Mouse (Mus musculus): ENCODE measurements around the gene Klhl10. TPM values are rescaled to one million over a fixed set of nuclear protein-coding genes. Genes with fewer than 3 reads are reported as not detected.

The Klhl10 gene
- polyA plus RNA-seq, 2 experiments: 0.74 to 2.5 TPM

DNA sequence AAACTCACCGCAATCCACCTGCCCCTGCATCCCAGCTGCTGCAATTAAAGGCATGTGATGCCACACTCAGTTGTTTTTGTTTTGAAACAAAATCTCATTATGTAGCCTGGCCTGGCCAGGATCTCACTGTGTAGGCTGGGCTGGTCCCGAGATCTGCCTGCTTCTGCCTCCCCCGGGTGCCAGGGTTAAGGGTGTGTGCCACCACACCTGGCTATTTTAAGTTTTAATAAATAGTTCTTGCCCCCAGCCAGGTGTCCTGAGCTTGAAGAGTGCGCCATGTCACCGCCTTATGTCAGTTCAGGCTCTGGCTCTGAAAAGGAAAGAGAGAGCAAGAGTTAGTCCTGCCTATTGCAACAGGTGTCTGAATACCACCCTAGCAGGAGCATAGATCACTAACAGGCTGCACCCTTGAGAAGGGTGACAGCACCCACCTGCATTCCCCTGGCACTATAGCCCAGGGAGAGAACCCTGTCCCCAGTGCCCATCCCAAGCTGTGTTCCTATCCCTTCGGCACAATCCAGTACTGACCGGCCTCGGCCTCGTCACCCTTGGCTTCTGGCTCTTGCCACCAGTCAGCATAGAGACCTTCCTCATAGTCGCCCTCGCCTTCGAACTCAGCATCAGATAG, 32.8 kb upstream of the Klhl10 start:
- H3K4me2 ChIP-seq (replicated peaks; ENCODE audit: low read depth, low read length, severe bottlenecking): no peak overlapping the region
- WGBS: 91% methylated on average over 12 of the region's 12 CpGs
- no peak for ATAC-seq (ENCODE audit: low FRiP score, low read depth)
- H3K36me3 ChIP-seq (ENCODE audit: control insufficient read depth, insufficient read depth, low read length): peaks cover 52% of the 10 kb centered on the region
- H3K4me1 ChIP-seq (ENCODE audit: control insufficient read depth, insufficient read depth, low read length): peaks cover 22% of the 10 kb centered on the region
- H3K27me3 ChIP-seq (ENCODE audit: control insufficient read depth, insufficient read depth, low read length): no peaks in the 10 kb centered on the region
- no peak for DNase-seq (ENCODE audit: low spot score)
- no peak overlapping the region for H3K4me3 ChIP-seq (replicated peaks; ENCODE audit: low read length)
- H3K27ac ChIP-seq (replicated peaks; ENCODE audit: low read depth, low read length): no peak overlapping the region
- TF ChIP-seq POLR2A (IDR thresholded peaks at IDR 0.05; ENCODE audit: borderline replicate concordance, extremely low read depth, insufficient read depth, insufficient read length): no peak
- no peaks in the 10 kb centered on the region for H3K9me3 ChIP-seq (ENCODE audit: control insufficient read depth, low read length)
- no peak overlapping the region for H3K9ac ChIP-seq (ENCODE audit: low read depth, low read length, severe bottlenecking)

DNA sequence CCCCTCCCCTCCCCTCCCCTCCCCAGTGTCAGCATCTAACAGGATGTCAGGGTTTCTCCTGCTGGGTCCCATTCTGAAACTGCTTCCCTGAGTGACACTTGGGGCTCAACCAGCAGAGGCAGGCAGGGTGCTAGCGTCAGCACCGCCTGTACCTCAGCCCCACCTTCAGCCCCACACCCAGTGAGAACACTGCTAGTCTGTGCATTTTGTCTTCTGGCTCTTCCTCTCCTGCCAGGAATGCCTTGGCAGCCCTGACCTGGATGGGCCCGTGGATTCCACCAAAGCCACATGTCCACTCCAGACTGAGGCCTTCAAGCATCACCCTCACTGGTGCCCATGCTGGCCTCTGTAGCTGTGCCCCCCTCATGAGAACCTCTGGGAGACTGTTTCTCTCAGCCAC, 32.0 kb upstream of the Klhl10 start:
- Histone ChIP-seq H3K27me3 (ENCODE audit: control insufficient read depth, insufficient read depth, low read length) (no peaks in the 10 kb centered on the region), H3K9ac (ENCODE audit: low read depth, low read length, severe bottlenecking) (no peak overlapping the region), H3K27ac (replicated peaks; ENCODE audit: low read depth, low read length) (no peak overlapping the region), H3K4me2 (replicated peaks; ENCODE audit: low read depth, low read length, severe bottlenecking) (no peak overlapping the region), H3K9me3 (ENCODE audit: control insufficient read depth, low read length) (no peaks in the 10 kb centered on the region), H3K4me1 (ENCODE audit: control insufficient read depth, insufficient read depth, low read length) (peaks cover 22% of the 10 kb centered on the region), H3K36me3 (ENCODE audit: control insufficient read depth, insufficient read depth, low read length) (peaks cover 52% of the 10 kb centered on the region), H3K4me3 (replicated peaks; ENCODE audit: low read length) (no peak overlapping the region)
- 71% methylated on average over 3 of the region's 3 CpGs for WGBS
- no peak for TF ChIP-seq POLR2A (IDR thresholded peaks at IDR 0.05; ENCODE audit: borderline replicate concordance, extremely low read depth, insufficient read depth, insufficient read length)
- DNase-seq (ENCODE audit: low spot score): no peak
- no peak for ATAC-seq (ENCODE audit: low FRiP score, low read depth)

DNA sequence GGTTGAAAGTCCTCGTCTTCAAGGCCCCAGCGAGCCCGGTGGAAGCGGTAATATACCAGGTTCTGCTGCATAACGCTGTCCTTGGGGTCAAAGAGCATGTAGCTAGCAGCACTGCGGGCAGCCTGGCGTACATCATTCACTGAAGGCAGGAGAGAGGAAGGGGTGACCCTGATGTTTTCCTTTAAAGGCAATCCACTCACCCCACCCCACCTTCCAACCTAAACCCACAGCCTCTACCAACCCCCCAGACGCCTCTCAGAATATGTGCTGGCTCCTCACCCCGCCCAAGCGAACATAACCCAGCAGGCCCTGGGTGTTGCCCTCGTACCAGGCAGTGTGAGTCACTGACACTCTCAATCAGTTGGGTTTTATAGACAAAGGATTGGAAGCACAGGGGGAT, 30.0 kb upstream of the Klhl10 start:
- peak overlapping the region; percentile 77; the same call in 1 of the 2 replicates for H3K4me3 ChIP-seq (replicated peaks; ENCODE audit: low read length)
- no peaks in the 10 kb centered on the region for H3K27me3 ChIP-seq (ENCODE audit: control insufficient read depth, insufficient read depth, low read length)
- H3K36me3 ChIP-seq (ENCODE audit: control insufficient read depth, insufficient read depth, low read length): peaks cover 52% of the 10 kb centered on the region
- WGBS: 80% methylated on average over 11 of the region's 11 CpGs
- H3K4me2 ChIP-seq (replicated peaks; ENCODE audit: low read depth, low read length, severe bottlenecking): peak overlapping the region; percentile 81; the same call in 1 of the 2 replicates
- no peak for DNase-seq (ENCODE audit: low spot score)
- H3K27ac ChIP-seq (replicated peaks; ENCODE audit: low read depth, low read length): no peak overlapping the region
- H3K4me1 ChIP-seq (ENCODE audit: control insufficient read depth, insufficient read depth, low read length): peaks cover 24% of the 10 kb centered on the region
- TF ChIP-seq POLR2A (IDR thresholded peaks at IDR 0.05; ENCODE audit: borderline replicate concordance, extremely low read depth, insufficient read depth, insufficient read length): no peak
- peak overlapping the region; percentile 85 for H3K9ac ChIP-seq (ENCODE audit: low read depth, low read length, severe bottlenecking)
- no peak for ATAC-seq (ENCODE audit: low FRiP score, low read depth)
- H3K9me3 ChIP-seq (ENCODE audit: control insufficient read depth, low read length): no peaks in the 10 kb centered on the region

DNA sequence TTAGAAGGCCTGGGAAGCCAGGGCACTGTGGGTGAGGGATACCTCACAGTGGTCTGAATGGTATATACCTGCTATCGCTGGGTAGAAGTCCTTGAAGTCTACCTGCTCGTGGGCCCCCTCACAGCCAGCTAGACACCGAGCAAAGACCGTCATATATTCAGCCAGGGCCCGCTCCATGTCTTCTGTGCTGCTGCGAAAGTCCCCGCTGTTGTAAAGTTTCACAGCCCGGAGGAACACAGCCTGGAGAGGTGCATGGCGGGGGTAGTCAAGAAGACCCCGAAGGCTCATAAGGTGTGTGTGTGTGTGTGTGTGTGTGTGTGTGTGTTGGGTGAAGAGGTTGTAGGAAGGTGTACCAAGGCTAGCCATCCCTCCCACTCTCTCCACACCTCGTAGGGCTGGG, 28.2 kb upstream of the Klhl10 start:
- H3K4me3 ChIP-seq (replicated peaks; ENCODE audit: low read length): peak overlapping the region; percentile 77
- WGBS: 52% methylated on average over 11 of the region's 11 CpGs
- no peaks in the 10 kb centered on the region for H3K9me3 ChIP-seq (ENCODE audit: control insufficient read depth, low read length)
- DNase-seq (ENCODE audit: low spot score) (no peak), ATAC-seq (ENCODE audit: low FRiP score, low read depth) (no peak)
- H3K27me3 ChIP-seq (ENCODE audit: control insufficient read depth, insufficient read depth, low read length): no peaks in the 10 kb centered on the region
- peak overlapping the region; percentile 95 for H3K27ac ChIP-seq (replicated peaks; ENCODE audit: low read depth, low read length)
- no peak for TF ChIP-seq POLR2A (IDR thresholded peaks at IDR 0.05; ENCODE audit: borderline replicate concordance, extremely low read depth, insufficient read depth, insufficient read length)
- peaks cover 39% of the 10 kb centered on the region for H3K36me3 ChIP-seq (ENCODE audit: control insufficient read depth, insufficient read depth, low read length)
- peak overlapping the region; percentile 85 for H3K9ac ChIP-seq (ENCODE audit: low read depth, low read length, severe bottlenecking)
- H3K4me2 ChIP-seq (replicated peaks; ENCODE audit: low read depth, low read length, severe bottlenecking): peak overlapping the region; percentile 81
- peaks cover 32% of the 10 kb centered on the region for H3K4me1 ChIP-seq (ENCODE audit: control insufficient read depth, insufficient read depth, low read length)

DNA sequence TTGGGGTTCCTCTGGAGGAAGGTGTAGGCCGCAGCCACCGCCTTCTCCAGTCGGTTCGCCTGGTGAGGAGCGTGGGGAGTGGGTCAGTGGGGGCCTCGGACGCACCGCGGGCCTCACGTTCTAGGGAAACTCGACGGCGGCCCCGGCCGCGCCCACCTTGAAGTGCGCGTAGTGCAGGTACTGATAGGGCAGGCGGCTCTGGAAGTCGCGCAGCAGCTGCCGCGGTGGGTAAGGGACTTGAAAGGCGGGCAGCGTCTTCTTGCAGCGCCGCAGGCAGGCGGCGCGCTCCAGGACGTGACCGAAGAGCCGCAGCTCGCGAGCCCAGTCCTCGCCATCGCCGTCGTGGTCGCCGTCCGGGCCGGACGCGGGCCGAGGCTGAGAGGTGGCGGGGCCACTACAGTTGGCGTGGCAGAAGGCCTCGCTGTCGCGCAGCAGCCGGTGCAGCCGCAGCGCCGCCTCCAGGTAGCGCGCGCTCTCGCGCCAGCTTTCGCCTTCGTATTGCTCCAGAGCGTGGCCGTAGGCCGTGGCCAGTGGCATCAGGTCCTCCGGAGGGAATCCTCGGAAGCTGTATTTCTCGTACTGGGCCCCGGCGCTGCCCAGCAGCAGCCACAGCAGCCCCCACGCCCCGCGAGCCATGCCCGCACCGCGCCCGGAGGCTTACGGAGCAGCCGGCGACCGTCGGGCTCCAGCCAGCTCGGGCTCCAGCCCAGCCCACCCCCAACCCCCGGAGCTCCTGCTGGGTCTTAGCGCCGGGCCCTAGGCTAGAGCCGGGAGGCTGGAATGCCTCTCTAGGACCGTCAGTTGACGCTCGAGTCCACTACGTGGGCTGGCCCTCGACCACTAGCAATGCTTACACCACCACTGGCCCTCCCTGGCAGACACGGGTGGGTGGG, 27.4 kb upstream of the Klhl10 start, which contains the start of gene P3h4:
Gene P3h4, minus strand, starts transcription at position 816 of the 893 bp plus-strand sequence.
- DNase-seq (ENCODE audit: low spot score) (peak; percentile 95), ATAC-seq (ENCODE audit: low FRiP score, low read depth) (peak; percentile 94)
- no peak for TF ChIP-seq POLR2A (IDR thresholded peaks at IDR 0.05; ENCODE audit: borderline replicate concordance, extremely low read depth, insufficient read depth, insufficient read length)
- Histone ChIP-seq H3K27ac (replicated peaks; ENCODE audit: low read depth, low read length) (peak within 1 kb of the TSS; percentile 95), H3K36me3 (ENCODE audit: control insufficient read depth, insufficient read depth, low read length) (peaks cover 37% of the 10 kb centered on the region), H3K9ac (ENCODE audit: low read depth, low read length, severe bottlenecking) (peak within 1 kb of the TSS; percentile 85), H3K4me3 (replicated peaks; ENCODE audit: low read length) (peak within 1 kb of the TSS; percentile 77), H3K4me1 (ENCODE audit: control insufficient read depth, insufficient read depth, low read length) (peaks cover 32% of the 10 kb centered on the region), H3K9me3 (ENCODE audit: control insufficient read depth, low read length) (no peaks in the 10 kb centered on the region), H3K4me2 (replicated peaks; ENCODE audit: low read depth, low read length, severe bottlenecking) (peak within 1 kb of the TSS; percentile 81), H3K27me3 (ENCODE audit: control insufficient read depth, insufficient read depth, low read length) (no peaks in the 10 kb centered on the region)
- under 1% methylated on average over 61 of the region's 93 CpGs for WGBS

Data from limb, embryonic 14.5 days (tissue).